Mouse (Mus musculus) gonadal fat pad, adult 2 months (tissue): ENCODE results near the gene Selenon. TPM values are rescaled to one million over a fixed set of nuclear protein-coding genes. Genes with fewer than 3 reads are reported as not detected.
"Not testable (repeated sequence)": the region's sequence is repeated elsewhere in the genome, so short reads cannot be mapped to it uniquely, and the experiment has no call there.

Experiments
- DNase-seq: peaks from one replicate; pipeline ENCODE4 v3.0.0-alpha.2; 2012; ENCODE audit warnings: low read depth
- polyA plus RNA-seq: library from polyadenylated mRNA; depleted of rRNA; stranded (reverse); fragments of >200 nt; gene quantifications from 2 replicates; pipeline ENCODE4 v1.2.3, GENCODE M21; 2012

Selenon gene
- polyA plus RNA-seq, 1 experiment = 22.9 TPM

GRCm38 (mm10) chr4:134510396-134510795 is 41.6 kb downstream of the Selenon start:
- DNase-seq = no peak

- no peak for DNase-seq
Observed at GRCm38 (mm10) chr4:134506713-134507112, 45.3 kb downstream of the Selenon start.

- no peak for DNase-seq
Observed at GRCm38 (mm10) chr4:134505966-134506594, 45.9 kb downstream of the Selenon start.

GRCm38 (mm10) chr4:134505303-134505789 is 46.6 kb downstream of the Selenon start:
- no peak for DNase-seq

GRCm38 (mm10) chr4:134503686-134504357 is 48.1 kb downstream of the Selenon start:
- DNase-seq = no peak

- no peak for DNase-seq
Observed at GRCm38 (mm10) chr4:134501095-134501494, 50.9 kb downstream of the Selenon start.

- DNase-seq = not testable (repeated sequence)
Observed at GRCm38 (mm10) chr4:134498983-134499382, 53.0 kb downstream of the Selenon start.

- no peak for DNase-seq
Observed at GRCm38 (mm10) chr4:134497986-134498731, 53.8 kb downstream of the Selenon start.

- DNase-seq = no peak
Observed at GRCm38 (mm10) chr4:134497223-134497622, 54.7 kb downstream of the Selenon start.

- DNase-seq = no peak
Observed at GRCm38 (mm10) chr4:134496595-134497210, 55.3 kb downstream of the Selenon start, which contains the start of gene Paqr7. Gene Paqr7 (plus strand): TSS chr4:134496697.

- DNase-seq = no peak
Observed at GRCm38 (mm10) chr4:134495546-134495923, 56.4 kb downstream of the Selenon start.

GRCm38 (mm10) chr4:134494780-134495545 is 57.0 kb downstream of the Selenon start:
- DNase-seq = no peak

GRCm38 (mm10) chr4:134494161-134494560 is 57.8 kb downstream of the Selenon start:
- DNase-seq = not testable (repeated sequence)

GRCm38 (mm10) chr4:134491716-134492115 is 60.2 kb downstream of the Selenon start:
- no peak for DNase-seq

- no peak for DNase-seq
Observed at GRCm38 (mm10) chr4:134489986-134490665, 61.8 kb downstream of the Selenon start.

- DNase-seq = no peak
Observed at GRCm38 (mm10) chr4:134488211-134488610, 63.8 kb downstream of the Selenon start.
